Mouse (Mus musculus) central nervous system, embryonic 14 days (tissue): ENCODE data around the gene Ccdc184. TPM values are rescaled to one million over a fixed set of nuclear protein-coding genes. Genes with fewer than 3 reads are reported as not detected.

Source experiments
- polyA plus RNA-seq: library from polyadenylated mRNA; depleted of rRNA; stranded (reverse); fragments of >200 nt; gene quantifications from 2 replicates; pipeline ENCODE4 v1.2.3, GENCODE M21; 2012; rRNA removed

Gene Ccdc184
- polyA plus RNA-seq = 31.8 and 34.8 TPM in 2 replicates

DNA sequence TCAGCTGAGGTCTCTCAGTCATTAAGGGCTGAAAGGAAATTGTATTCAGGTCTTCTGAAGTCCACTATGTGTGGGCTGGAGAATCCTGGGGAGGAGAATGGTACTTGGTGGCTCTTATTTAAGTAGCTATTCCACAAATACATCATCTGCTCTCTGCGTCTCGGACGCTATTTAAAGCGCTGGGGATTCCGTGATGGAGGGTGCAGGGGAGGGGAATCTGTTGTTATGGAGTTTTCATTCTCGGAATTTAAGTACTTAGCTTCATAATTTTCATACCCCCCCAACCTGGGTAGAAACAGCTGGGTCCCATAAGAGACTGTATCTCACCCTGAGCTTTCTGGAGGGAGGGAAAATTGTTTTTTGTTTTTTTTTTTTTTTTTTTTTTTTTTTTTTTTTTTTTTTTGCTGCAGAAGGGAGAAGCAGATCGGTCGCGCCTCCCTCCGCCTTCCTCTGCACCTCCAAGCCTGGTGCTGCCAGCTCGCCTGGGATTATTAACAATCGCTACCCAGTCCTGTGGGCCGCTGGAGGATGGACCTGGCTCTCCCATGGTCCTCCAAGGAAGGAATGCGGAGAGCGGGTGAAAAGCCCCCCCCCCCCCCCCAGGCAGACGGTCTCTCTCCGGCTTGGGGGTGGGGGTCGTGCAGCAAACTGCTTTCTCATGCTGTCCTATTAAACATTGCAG, at the start of gene Ccdc184:
Ccdc184 (plus strand) TSS at position 196 of the 682 bp plus-strand sequence.

DNA sequence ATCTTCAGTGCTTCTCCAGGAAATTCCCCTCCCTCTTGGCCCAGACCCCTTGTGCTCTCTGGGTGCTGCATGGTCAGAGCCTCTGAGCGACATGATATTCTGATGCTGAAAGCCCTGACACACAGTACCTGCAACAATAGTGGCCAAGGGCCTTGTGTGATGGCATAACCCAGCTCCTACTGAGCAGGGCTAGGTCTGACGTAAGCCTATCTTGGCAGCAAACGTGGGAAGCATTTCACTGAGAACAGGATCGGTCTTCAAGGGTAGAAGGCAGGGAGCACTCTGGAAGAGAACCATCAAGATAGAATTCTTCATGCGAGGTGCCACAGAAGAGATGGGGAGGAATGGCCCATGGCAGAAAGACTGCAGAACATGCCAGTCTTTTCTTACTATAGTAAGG, 1.4 kb upstream of the Ccdc184 start, which contains the start of gene Asb8:
Asb8 (minus strand) TSS at position 101 of the 400 bp plus-strand sequence.

DNA sequence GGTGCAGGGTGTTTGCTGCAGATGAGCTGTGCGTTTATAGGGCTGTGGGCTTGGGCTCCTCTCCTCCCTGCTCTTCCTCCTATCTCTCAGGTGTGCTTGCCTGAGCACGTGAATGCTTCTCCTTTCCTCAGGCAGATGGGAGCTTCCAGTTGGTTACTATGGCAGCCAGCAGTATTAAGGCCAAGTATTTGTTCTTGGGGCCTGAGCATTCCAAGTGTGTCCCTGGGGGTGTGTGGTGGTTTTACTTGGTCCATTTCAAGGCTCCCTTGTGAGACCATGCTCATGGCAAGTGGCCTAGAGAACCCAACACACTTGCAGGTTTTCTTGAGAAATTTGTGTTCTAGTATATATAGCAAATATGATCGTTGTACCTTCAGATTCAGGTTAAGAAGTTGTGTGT, 28.5 kb downstream of the Ccdc184 start, which contains the start of gene Olfr288:
Olfr288 (minus strand) TSS at position 101 of the 400 bp plus-strand sequence.

Other genes with a start within 250 kb of the Ccdc184 start
- gene Tmem106c, start 203.0 kb upstream of the Ccdc184 start, polyA plus RNA-seq = 56.7 and 63.4 TPM in 2 replicates
- gene Col2a1, start 162.5 kb upstream of the Ccdc184 start, polyA plus RNA-seq = 86.7 and 497 TPM in 2 replicates
- gene Pfkm, start 74.6 kb upstream of the Ccdc184 start, polyA plus RNA-seq = 97.8 and 98.1 TPM in 2 replicates
- 22.1 and 23.1 TPM in 2 replicates for gene Senp1, start 73.4 kb upstream of the Ccdc184 start, polyA plus RNA-seq
- 39.6 and 45.8 TPM in 2 replicates for gene Asb8, start 1.5 kb upstream of the Ccdc184 start, polyA plus RNA-seq
- gene Olfr288, start 28.4 kb downstream of the Ccdc184 start, polyA plus RNA-seq = not detected in 2 replicates
- not detected in 2 replicates for gene Gm44579, start 53.8 kb downstream of the Ccdc184 start, polyA plus RNA-seq
- not detected in 2 replicates for gene Olfr287, start 53.9 kb downstream of the Ccdc184 start, polyA plus RNA-seq
- not detected in 2 replicates for gene Olfr286, start 67.3 kb downstream of the Ccdc184 start, polyA plus RNA-seq
- gene H1fnt, start 90.1 kb downstream of the Ccdc184 start, polyA plus RNA-seq = not detected in 2 replicates
- gene Zfp641, start 129.0 kb downstream of the Ccdc184 start, polyA plus RNA-seq = 8.0 and 9.4 TPM in 2 replicates
- gene Olfr285, start 150.2 kb downstream of the Ccdc184 start, polyA plus RNA-seq = not detected in 2 replicates
- not detected in 2 replicates for gene Olfr284, start 173.8 kb downstream of the Ccdc184 start, polyA plus RNA-seq
- gene Olfr283, start 213.8 kb downstream of the Ccdc184 start, polyA plus RNA-seq = not detected in 2 replicates